Mouse (Mus musculus): ENCODE measurements around the gene Dnmt3a.
A peak's percentile ranks its signal among the peaks of the same experiment; 100 is the strongest.

Gene Dnmt3a

GRCm38 (mm10) chr12:3805852-3806251, at the start of gene Dnmt3a:
Gene Dnmt3a (plus strand): TSS chr12:3806007.
- DNase-seq = no peak

DNA sequence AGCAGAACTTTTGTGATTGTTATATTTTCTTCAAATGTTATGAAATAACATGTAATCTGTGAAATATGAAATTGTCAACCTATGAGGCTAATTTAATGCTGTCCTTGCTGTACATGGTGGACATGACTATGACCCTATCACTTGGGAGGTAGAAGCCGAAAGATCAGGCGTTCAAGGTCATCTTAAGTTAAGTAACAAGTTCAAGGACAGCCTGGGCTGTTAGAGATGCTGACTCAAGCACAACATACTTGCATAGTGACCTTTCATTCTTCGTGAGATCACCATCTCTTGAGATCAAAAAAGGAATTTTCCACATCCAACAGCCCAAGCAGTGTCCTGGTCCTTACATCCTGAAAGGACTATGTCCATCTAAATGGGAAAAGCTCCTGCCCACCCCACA, 49.6 kb upstream of the Dnmt3a start:
- no peak for DNase-seq

DNA sequence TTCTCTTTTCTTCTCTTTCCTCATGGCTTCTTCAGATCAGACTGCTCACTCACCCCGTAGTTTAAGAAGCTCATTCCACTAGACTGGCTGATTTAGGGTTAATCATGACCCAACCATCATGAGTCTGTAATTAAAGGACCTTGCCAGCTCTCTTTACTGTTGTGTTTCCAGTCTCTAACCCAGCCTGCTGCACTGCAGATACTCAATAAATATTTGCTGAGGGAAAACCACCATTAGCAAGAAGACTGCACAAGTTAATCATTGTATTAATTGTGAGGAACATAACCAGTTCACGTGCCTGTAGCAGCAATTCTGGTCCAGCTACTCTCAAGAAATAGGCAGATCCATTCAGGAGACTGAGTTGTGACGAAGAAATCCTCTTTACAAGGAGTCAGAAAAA, 47.7 kb upstream of the Dnmt3a start:
- no peak for DNase-seq

DNA sequence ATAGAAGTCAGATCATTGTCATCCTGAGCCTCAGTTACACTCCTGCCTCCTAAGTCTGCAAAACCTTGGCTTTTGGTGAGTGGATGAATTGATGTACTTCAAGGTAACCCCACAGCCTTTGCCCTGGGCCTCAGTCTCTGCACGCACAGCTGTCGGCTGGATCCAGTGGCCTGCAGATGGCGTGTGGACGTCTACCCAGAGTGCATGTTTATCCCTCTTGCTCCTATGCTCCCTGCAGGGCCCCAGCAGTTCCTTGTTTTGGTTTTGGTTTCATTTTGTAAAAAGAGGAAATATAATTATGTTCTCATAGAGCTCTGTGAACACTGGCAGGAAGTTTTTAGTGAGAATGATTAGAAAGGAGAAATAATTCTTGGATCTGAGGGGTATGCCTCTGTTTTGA, 46.4 kb upstream of the Dnmt3a start:
- DNase-seq = peak; percentile 16 to 46

GRCm38 (mm10) chr12:3760876-3761590, 44.8 kb upstream of the Dnmt3a start:
- DNase-seq = no peak

GRCm38 (mm10) chr12:3761591-3762295, 44.1 kb upstream of the Dnmt3a start:
- DNase-seq = no peak

- no peak for DNase-seq
Observed at GRCm38 (mm10) chr12:3764191-3764804, 41.5 kb upstream of the Dnmt3a start.

DNA sequence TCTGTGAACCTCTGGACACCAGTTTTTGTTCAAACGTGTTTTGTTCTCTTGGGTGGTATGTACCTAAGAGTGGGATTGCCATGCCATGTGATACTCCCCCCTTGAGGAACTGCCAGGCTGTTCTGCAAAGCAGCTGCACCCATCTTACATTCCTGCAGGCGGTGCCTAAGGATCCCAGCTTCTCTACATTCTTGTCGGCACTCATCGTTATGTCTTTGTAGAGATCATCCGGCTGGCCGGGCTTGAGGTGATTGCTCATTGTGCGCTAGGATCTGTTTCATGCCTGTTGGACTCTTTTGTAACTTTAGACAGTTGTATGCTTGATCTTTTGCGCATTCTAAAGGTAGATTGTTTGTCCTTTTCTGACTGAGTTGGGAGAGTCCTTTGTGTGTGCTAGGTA, 38.4 kb upstream of the Dnmt3a start:
- DNase-seq = no peak

DNA sequence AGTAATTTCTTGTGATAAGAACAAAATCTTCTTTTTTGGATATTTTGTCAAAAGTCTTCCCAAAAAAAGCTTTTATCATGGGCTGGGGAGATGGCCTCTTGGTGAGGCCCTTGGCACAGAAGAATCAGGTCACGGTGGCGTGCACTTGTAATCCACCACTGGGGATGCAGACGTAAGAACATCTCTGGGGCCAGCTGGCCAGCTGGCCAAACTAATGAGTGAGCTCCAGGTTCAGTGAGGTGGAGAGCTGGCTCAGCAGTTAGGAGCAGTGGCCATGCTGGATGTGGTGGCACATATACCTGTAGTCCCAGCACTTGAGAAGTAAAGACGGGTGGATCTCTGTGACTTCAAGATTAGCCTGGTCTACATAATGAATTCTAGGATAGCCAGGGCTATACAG, 37.4 kb upstream of the Dnmt3a start:
- no peak for DNase-seq

DNA sequence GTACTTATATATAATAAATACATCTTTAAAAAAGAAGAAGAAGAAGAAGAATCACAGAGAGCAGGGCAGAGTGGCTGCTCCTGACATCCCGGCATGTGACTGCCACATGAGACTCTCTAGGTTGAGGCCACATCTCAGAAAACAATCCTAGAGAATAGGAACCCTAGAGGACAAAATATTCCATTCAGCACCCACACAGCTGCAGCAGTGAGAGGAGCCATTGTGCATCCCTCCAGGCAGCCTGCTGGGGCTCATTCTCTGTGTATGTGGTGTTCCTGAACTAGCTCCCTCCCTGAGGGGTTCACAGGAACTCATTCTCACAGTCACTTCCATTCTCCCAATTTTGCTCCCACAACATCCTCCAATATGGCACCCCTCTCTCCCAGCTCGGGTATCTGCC, 35.3 kb upstream of the Dnmt3a start:
- no peak for DNase-seq

- DNase-seq = no peak
Observed at GRCm38 (mm10) chr12:3771080-3771479, 34.7 kb upstream of the Dnmt3a start.

- no peak for DNase-seq
Observed at GRCm38 (mm10) chr12:3773643-3774042, 32.2 kb upstream of the Dnmt3a start.

DNA sequence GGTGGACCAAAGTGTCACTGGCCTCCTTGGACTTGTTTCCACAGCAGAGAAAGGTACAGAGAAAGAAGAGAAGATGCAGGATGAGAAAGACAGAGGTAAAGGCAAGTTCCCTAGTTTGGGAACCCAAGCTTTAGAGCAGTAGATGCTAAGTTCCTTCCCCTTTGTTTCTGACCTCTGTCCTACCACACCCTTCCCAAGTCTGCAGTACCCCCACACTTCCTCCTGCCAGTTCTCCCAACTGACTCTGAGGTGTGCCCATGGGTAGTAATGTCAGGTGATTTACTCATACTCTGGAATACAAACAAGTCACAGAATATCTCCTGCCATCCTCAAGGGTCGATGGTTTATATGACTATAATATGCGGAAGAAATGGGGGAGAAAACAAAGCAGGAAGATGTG, 29.8 kb upstream of the Dnmt3a start:
- DNase-seq = no peak

DNA sequence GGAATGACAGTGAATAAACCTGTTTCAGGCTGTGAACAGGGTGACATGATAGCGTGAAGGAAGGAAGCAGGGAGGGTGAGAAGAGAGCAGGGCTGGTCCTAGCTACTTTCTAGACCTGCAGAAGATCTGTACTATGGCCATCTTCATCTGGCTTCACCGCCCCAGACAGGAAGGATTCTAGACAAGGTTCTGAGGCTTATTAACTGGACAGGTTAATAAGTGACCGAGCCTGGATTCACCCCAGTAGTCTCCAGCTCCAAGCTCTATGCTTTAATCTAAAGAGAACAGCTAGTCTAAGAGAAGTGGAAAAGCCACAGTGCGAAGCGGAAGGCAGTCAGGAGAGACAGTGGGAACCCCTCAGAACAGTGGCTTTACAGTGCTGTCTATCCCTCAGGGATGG, 28.1 kb upstream of the Dnmt3a start:
- DNase-seq = no peak

DNA sequence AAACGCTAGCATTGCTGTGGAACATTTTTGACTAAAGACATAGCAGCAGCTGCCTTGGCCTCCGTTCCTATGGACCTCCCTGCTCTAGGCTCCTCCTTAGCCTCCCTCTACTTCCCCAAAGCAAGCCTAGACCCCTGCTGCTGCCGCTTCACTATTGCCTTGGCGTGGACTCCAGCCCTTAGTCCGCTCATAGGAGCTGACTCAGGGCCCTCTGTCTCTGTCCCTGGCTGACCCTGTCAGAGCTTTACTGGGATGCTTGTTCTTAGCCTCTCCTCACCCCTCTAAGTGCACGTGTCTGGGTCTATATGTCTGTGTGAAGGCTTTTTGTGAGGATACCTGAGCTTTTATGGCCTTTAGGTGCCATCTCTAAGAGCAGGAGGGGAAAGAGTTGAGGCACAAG, 27.5 kb upstream of the Dnmt3a start:
- no peak for DNase-seq

- DNase-seq = no peak
Observed at GRCm38 (mm10) chr12:3779639-3780038, 26.2 kb upstream of the Dnmt3a start.

- DNase-seq = peak; percentile 58 to 74
Observed at GRCm38 (mm10) chr12:3780405-3780891, 25.4 kb upstream of the Dnmt3a start.

DNA sequence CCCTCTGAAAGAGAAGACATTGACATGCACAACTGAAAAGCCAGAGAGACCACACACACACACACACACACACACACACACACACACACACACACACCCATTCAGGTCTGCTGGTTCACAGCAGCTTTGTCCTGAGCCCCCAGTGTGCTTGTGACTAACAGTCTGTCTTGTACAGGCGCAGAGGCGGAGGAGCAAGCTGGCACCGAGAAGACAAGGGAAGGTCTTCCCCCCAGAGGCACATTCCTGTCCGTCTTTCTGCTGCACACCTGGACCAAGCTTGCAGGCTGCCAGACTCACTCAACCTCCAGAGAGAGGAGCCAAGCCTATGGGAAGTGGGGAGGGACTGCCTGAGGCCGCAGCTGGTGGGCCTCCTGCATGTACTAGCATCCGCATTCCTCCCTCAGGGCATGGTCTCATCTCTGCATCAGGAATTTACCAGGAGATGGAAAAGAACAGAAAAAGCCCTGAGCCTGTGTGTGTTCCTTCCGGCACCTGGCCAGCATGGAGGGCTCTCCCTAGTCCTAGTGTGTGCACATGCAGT, 24.8 kb upstream of the Dnmt3a start:
- DNase-seq = peak; percentile 23 to 39

GRCm38 (mm10) chr12:3781482-3781881, 24.3 kb upstream of the Dnmt3a start:
- peak; percentile 91 for DNase-seq

- DNase-seq = no peak
Observed at GRCm38 (mm10) chr12:3783196-3783825, 22.5 kb upstream of the Dnmt3a start.

DNA sequence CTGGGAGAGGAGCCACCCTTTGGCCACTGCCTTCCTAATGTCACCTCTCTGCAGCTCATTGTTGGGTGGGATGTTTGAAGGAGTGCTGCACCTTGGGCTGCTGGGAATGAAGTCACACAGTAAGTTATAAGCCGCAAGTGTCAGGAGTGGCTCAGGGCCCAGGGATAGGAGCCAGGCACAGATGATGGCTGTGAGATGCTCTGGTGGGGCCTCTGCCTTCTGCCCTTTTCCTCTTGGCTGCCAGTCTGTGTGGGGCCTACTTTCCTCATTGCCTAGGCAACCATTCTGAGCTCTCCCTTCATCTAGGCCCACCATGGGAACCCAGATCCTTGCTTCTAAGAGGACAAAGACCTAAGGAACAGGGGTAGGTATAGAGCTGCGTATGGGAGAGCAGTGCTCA, 21.5 kb upstream of the Dnmt3a start:
- no peak for DNase-seq

- DNase-seq = no peak
Observed at GRCm38 (mm10) chr12:3784729-3785128, 21.1 kb upstream of the Dnmt3a start.

- DNase-seq = no peak
Observed at GRCm38 (mm10) chr12:3787041-3787440, 18.8 kb upstream of the Dnmt3a start.

Data from thymus, postnatal 36 days (tissue).